Mouse (Mus musculus) lung, embryonic 16.5 days (tissue): Measurements from ENCODE around the gene Cfap69. TPM values are rescaled to one million over a fixed set of nuclear protein-coding genes. Genes with fewer than 3 reads are reported as not detected.
A peak's percentile ranks its signal among the peaks of the same experiment; 100 is the strongest.

Experiments used
- ATAC-seq: fragments of 200-750 bp; cut with Nextera tagmentation; 2 replicates; pipeline ENCODE4 v1.8.0; 2017; ENCODE audit warnings: low read depth, mild to moderate bottlenecking, moderate library complexity
- H3K27ac ChIP-seq: fragments of 300-500 bp; sonication (generic); 2 replicates; pipeline ENCODE4 v1.5.1; 2014; ENCODE audit warnings: mild to moderate bottlenecking, control low read depth, low read length
- H3K27me3 ChIP-seq: fragments of 300-500 bp; sonication (generic); 2 replicates; pipeline ENCODE4 v1.6.1; 2014; ENCODE audit warnings: low read depth, low read length, mixed read lengths; ENCODE audit not compliant: control insufficient read depth, insufficient read depth
- H3K36me3 ChIP-seq: fragments of 300-500 bp; sonication (generic); 2 replicates; pipeline ENCODE4 v1.6.1; 2014; ENCODE audit warnings: low read length; ENCODE audit not compliant: control insufficient read depth, insufficient read depth
- H3K4me1 ChIP-seq: fragments of 300-500 bp; sonication (generic); replicated peaks from 2 replicates; pipeline ENCODE4 v1.6.1; 2014; ENCODE audit warnings: low read length, mixed read lengths; ENCODE audit not compliant: control insufficient read depth, insufficient read depth
- H3K4me2 ChIP-seq: fragments of 300-500 bp; sonication (generic); 2 replicates; pipeline ENCODE4 v1.6.1; 2014; ENCODE audit warnings: low read depth, low read length, control low read depth
- H3K4me3 ChIP-seq: fragments of 300-500 bp; sonication (generic); 2 replicates; pipeline ENCODE4 v1.5.1; 2014; ENCODE audit warnings: mild to moderate bottlenecking, low read length, control low read depth
- H3K9ac ChIP-seq: fragments of 300-500 bp; sonication (generic); 2 replicates; pipeline ENCODE4 v1.6.1; 2014; ENCODE audit warnings: low read length, control low read depth
- H3K9me3 ChIP-seq: fragments of 300-500 bp; sonication (generic); 2 replicates; pipeline ENCODE4 v1.6.1; 2016; ENCODE audit warnings: low read length; ENCODE audit not compliant: control insufficient read depth
- WGBS: fragments of 180-500 bp; shearing (Covaris S2); extraction: QIAGEN DNeasy Blood & Tissue Kit; methylation state at CpG from one replicate; pipeline ENCODE4 v1.1.7; 2014; 5-methylcytosine and 5-hydroxymethylcytosine counted together
- polyA plus RNA-seq: library from polyadenylated mRNA; unstranded; fragments of >200 nt; fragmentation: Nextera tagmentation; extraction: Ambion mirVana; gene quantifications from 2 replicates; pipeline ENCODE4 v1.2.1, GENCODE M21; 2015

The Cfap69 gene
- polyA plus RNA-seq, 1 experiment from 2014 or later: 6.5 TPM

DNA sequence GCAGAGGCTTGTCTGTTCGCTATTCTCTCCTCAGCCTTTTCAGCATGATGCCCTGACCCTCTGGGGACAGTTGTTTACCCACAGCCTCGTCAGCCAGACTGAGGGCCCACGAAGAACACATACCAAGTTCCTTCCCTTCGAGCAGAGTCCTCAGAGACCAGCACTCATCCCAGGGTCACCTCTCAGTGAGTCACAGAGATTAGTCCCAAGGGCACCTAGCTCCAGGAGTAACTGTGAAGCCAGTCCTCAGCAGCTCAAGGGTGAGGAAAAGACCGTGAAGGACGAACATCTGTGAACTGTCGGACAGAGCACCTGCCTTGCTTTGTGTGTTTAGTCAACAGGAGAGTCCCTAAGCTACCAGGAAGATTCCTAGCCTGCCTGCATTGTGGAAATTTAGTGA lies 4.9 kb upstream of the Cfap69 start:
- Histone ChIP-seq H3K9me3 (no peaks in the 10 kb centered on the region), H3K4me1 (no peaks in the 10 kb centered on the region), H3K27ac (no peak overlapping the region), H3K4me3 (no peak overlapping the region), H3K4me2 (no peak overlapping the region), H3K27me3 (no peaks in the 10 kb centered on the region), H3K9ac (no peak overlapping the region), H3K36me3 (no peaks in the 10 kb centered on the region)
- 56% methylated on average over 7 of the region's 7 CpGs for WGBS
- no peak for ATAC-seq

GRCm38 (mm10) chr5:5664371-5664926 lies 410 bp upstream of the Cfap69 start:
- Histone ChIP-seq H3K4me3 (peak overlapping the region; percentile 78), H3K9me3 (no peaks in the 10 kb centered on the region), H3K27ac (no peak overlapping the region), H3K9ac (peak overlapping the region; percentile 72), H3K36me3 (no peaks in the 10 kb centered on the region), H3K4me1 (peaks cover 3% of the 10 kb centered on the region; the same call in 1 of the 2 replicates), H3K4me2 (peak overlapping the region; percentile 99), H3K27me3 (no peaks in the 10 kb centered on the region)
- 41% methylated on average over 6 of the region's 6 CpGs for WGBS
- ATAC-seq: no peak

DNA sequence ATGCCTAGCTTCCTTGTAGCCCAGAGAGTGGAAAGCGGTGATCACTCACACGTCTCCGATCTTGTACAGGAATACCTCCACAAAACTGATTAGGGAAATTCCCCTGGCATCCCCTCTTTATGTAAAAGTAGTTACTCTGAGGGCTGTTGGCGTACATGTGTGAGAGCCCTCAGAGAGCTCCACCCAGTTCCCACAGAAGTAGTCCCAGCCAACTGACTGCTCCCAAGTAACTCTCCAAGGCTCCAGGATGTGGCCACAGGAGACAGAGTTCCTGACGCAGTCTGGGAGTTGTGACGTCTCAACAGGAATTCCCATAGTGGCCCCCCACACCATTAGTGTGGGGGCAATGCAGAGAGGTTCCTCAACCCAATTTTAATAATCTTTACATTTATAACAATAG lies 982 bp downstream of the Cfap69 start:
- H3K9ac ChIP-seq: peak overlapping the region; percentile 72; the same call in 1 of the 2 replicates
- peak; percentile 45; the same call in 1 of the 2 replicates for ATAC-seq
- WGBS: 36% methylated on average over 6 of the region's 6 CpGs

DNA sequence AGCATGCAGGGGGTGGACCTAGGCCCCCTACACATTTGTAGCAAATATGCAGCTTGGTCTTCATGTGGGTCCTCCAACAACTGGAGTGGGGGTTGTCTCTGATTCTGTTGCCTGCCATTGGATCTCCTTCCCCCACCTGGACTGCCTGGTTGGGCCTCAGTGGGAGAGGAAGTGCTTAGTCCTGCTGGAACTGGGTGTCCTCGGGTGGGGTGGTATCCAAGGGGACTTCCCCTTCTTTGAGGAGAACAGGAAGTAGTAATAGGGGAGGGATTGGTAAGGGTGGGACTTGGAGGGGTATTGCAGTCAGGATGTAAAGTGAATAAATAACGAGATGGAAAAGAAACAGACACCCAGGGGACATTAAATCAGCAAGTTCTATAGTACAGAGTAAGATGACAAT lies 5.4 kb downstream of the Cfap69 start:
- H3K4me2 ChIP-seq: no peak overlapping the region
- no peaks in the 10 kb centered on the region for H3K36me3 ChIP-seq
- ATAC-seq: no peak
- H3K9me3 ChIP-seq: no peaks in the 10 kb centered on the region
- 48% methylated on average over 2 of the region's 2 CpGs for WGBS
- no peak overlapping the region for H3K4me3 ChIP-seq
- H3K27me3 ChIP-seq: no peaks in the 10 kb centered on the region
- peaks cover 3% of the 10 kb centered on the region; the same call in 1 of the 2 replicates for H3K4me1 ChIP-seq
- H3K27ac ChIP-seq: no peak overlapping the region
- H3K9ac ChIP-seq: no peak overlapping the region

More for the DNA sequence above, 982 bp downstream of the Cfap69 start:
- peak overlapping the region; percentile 99 for H3K4me2 ChIP-seq
- H3K27ac ChIP-seq: no peak overlapping the region
- H3K27me3 ChIP-seq: no peaks in the 10 kb centered on the region
- no peaks in the 10 kb centered on the region for H3K36me3 ChIP-seq
- peak overlapping the region; percentile 78 for H3K4me3 ChIP-seq
- H3K4me1 ChIP-seq: peaks cover 3% of the 10 kb centered on the region; the same call in 1 of the 2 replicates
- H3K9me3 ChIP-seq: no peaks in the 10 kb centered on the region

DNA sequence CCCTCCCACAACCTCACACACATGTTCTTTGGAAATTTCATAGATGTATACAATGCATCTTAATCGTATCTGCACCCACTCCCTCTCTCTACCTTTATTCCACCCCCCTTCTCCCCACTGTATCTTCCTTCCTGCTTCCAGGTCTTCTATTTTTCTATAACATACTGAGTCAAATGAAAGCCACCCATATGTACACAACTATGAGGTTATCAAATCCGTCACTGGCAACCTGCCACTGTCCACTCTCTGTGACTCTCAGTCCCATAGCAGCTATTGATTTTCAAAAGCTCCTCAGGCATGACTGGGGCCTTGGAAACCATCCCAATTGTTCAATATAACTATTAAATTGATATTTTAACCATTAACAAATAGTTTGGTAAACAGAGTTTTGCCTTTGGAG lies 6.1 kb downstream of the Cfap69 start:
- WGBS: 75% methylated on average over 2 of the region's 2 CpGs
- no peaks in the 10 kb centered on the region for H3K9me3 ChIP-seq
- ATAC-seq: no peak

GRCm38 (mm10) chr5:5648817-5649569 lies 15.0 kb downstream of the Cfap69 start:
- H3K27ac ChIP-seq: no peak overlapping the region
- no peaks in the 10 kb centered on the region for H3K36me3 ChIP-seq
- H3K4me1 ChIP-seq: no peaks in the 10 kb centered on the region
- H3K4me2 ChIP-seq: no peak overlapping the region
- H3K9me3 ChIP-seq: no peaks in the 10 kb centered on the region
- ATAC-seq: peak; percentile 38; the same call in 1 of the 2 replicates
- no peak overlapping the region for H3K9ac ChIP-seq
- H3K27me3 ChIP-seq: no peaks in the 10 kb centered on the region
- WGBS: 54% methylated on average over 6 of the region's 6 CpGs
- H3K4me3 ChIP-seq: no peak overlapping the region

More for the DNA sequence above, 6.1 kb downstream of the Cfap69 start:
- Histone ChIP-seq H3K4me3 (no peak overlapping the region), H3K36me3 (no peaks in the 10 kb centered on the region), H3K27ac (no peak overlapping the region), H3K27me3 (no peaks in the 10 kb centered on the region), H3K4me1 (no peaks in the 10 kb centered on the region), H3K9ac (no peak overlapping the region), H3K4me2 (no peak overlapping the region)

DNA sequence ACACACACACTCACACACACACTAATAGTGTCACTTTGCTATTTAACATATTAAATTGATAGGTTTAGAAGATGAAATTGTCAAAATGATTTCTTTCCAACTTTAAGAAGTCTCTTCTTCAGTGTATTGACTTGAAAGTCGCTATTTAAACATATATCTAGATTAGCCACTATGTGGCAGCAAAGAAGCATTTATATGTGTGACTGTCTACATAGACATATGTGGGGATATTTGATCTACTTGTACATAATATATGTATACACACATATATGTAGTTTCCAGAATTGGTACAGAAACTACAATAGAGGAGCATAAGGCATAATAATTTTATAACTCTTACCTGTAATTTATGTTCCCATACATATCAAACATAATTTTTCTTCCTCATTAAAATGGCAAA lies 17.9 kb downstream of the Cfap69 start:
- WGBS: 5% methylated on average over 1 of the region's 1 CpGs
- Histone ChIP-seq H3K4me2 (no peak overlapping the region), H3K36me3 (no peaks in the 10 kb centered on the region), H3K4me3 (no peak overlapping the region), H3K9ac (no peak overlapping the region), H3K4me1 (no peaks in the 10 kb centered on the region), H3K9me3 (no peaks in the 10 kb centered on the region), H3K27ac (no peak overlapping the region), H3K27me3 (no peaks in the 10 kb centered on the region)
- ATAC-seq: no peak

DNA sequence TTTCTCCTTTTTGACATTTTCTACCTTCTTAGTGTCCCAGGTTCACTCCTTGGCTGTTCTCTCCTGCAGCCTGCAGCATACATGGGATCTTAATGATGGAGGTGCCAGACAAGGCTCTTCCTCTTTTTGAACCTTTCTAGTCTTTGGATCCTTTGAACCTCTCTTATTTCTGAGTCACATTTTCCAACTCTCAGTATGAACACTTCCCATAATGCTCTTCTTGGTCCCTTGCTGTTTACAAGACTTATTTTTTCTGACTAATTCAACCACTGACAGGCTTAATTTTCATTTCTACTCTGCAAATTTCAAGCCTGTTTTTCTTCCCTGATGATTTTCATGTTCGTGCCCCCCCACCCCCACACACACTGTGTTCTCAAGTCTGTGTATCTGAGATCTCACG lies 25.5 kb downstream of the Cfap69 start:
- Histone ChIP-seq H3K27me3 (no peaks in the 10 kb centered on the region), H3K36me3 (no peaks in the 10 kb centered on the region), H3K9me3 (no peaks in the 10 kb centered on the region), H3K9ac (no peak overlapping the region), H3K4me2 (no peak overlapping the region), H3K4me1 (no peaks in the 10 kb centered on the region), H3K4me3 (no peak overlapping the region), H3K27ac (no peak overlapping the region)
- ATAC-seq: no peak
- WGBS: 41% methylated on average over 2 of the region's 2 CpGs

GRCm38 (mm10) chr5:5625491-5625890 lies 38.5 kb downstream of the Cfap69 start:
- no peaks in the 10 kb centered on the region for H3K27me3 ChIP-seq
- no peak for ATAC-seq
- H3K9ac ChIP-seq: no peak overlapping the region
- no peaks in the 10 kb centered on the region for H3K9me3 ChIP-seq
- H3K27ac ChIP-seq: no peak overlapping the region
- WGBS: 55% methylated on average over 3 of the region's 3 CpGs
- no peak overlapping the region for H3K4me2 ChIP-seq
- no peak overlapping the region for H3K4me3 ChIP-seq
- H3K4me1 ChIP-seq: no peaks in the 10 kb centered on the region
- no peaks in the 10 kb centered on the region for H3K36me3 ChIP-seq
